Mouse (Mus musculus) hindbrain, postnatal 0 days (tissue): Measurements from ENCODE around the gene Mcts2. TPM values are rescaled to one million over a fixed set of nuclear protein-coding genes. Genes with fewer than 3 reads are reported as not detected.
"Not testable (repeated sequence)": the region's sequence is repeated elsewhere in the genome, so short reads cannot be mapped to it uniquely, and the experiment has no call there.

Source experiments
- ATAC-seq: fragments of 200-750 bp; cut with Nextera tagmentation; 2 replicates; pipeline ENCODE4 v1.8.0; 2017; ENCODE audit warnings: mild to moderate bottlenecking, moderate TSS enrichment, moderate library complexity
- DNase-seq: peaks from one replicate; pipeline ENCODE4 v3.0.0-alpha.2; 2015; ENCODE audit warnings: low spot score
- H3K27ac ChIP-seq: fragments of 300-500 bp; sonication (generic); 2 replicates; pipeline ENCODE4 v1.5.1; 2014; ENCODE audit warnings: mild to moderate bottlenecking
- H3K27me3 ChIP-seq: fragments of 300-500 bp; sonication (generic); 2 replicates; pipeline ENCODE4 v1.6.1; 2014; ENCODE audit warnings: low read length, mixed read lengths; ENCODE audit not compliant: insufficient read depth
- H3K36me3 ChIP-seq: fragments of 300-500 bp; sonication (generic); 2 replicates; pipeline ENCODE4 v1.6.1; 2014; ENCODE audit warnings: low read length, mixed read lengths; ENCODE audit not compliant: insufficient read depth
- H3K4me1 ChIP-seq: fragments of 300-500 bp; sonication (generic); 2 replicates; pipeline ENCODE4 v1.6.1; 2014; ENCODE audit warnings: antibody characterized with exemption, low read length, mixed read lengths; ENCODE audit not compliant: insufficient read depth
- H3K4me2 ChIP-seq: fragments of 300-500 bp; sonication (generic); 2 replicates; pipeline ENCODE4 v1.6.1; 2014; ENCODE audit warnings: low read depth, mild to moderate bottlenecking, low read length, moderate library complexity, mixed read lengths
- H3K4me3 ChIP-seq: fragments of 300-500 bp; sonication (generic); 2 replicates; pipeline ENCODE4 v1.5.1; 2014; ENCODE audit warnings: low read length
- H3K9ac ChIP-seq: fragments of 300-500 bp; sonication (generic); replicated peaks from 2 replicates; pipeline ENCODE4 v1.6.1; 2014; ENCODE audit warnings: mild to moderate bottlenecking, low read length, moderate library complexity, mixed read lengths
- H3K9me3 ChIP-seq: fragments of 300-500 bp; sonication (generic); 2 replicates; pipeline ENCODE4 v1.6.1; 2016; ENCODE audit warnings: low read length, mixed read lengths
- CTCF ChIP-seq: IDR thresholded peaks from 2 replicates; pipeline ENCODE4 v1.5.1; 2016; ENCODE audit warnings: antibody characterized with exemption, control low read depth, low read depth
- WGBS: fragments of 180-500 bp; shearing (Covaris S2); extraction: QIAGEN DNeasy Blood & Tissue Kit; methylation state at CpG from one replicate; pipeline ENCODE4 v1.1.7; 2014; 5-methylcytosine and 5-hydroxymethylcytosine counted together
- polyA plus RNA-seq: library from polyadenylated mRNA; unstranded; fragments of >200 nt; fragmentation: Nextera tagmentation; extraction: Ambion mirVana; gene quantifications from 2 replicates; pipeline ENCODE4 v1.2.1, GENCODE M21; 2015
- total RNA-seq: library from RNA; depleted of rRNA; stranded (reverse); fragments of >200 nt; gene quantifications from 2 replicates; pipeline ENCODE4 v1.2.3, GENCODE M21; 2014

Gene Mcts2
- total and polyA plus RNA-seq, 2 experiments from 2014 or later = 9.0 to 29.4 TPM

DNA sequence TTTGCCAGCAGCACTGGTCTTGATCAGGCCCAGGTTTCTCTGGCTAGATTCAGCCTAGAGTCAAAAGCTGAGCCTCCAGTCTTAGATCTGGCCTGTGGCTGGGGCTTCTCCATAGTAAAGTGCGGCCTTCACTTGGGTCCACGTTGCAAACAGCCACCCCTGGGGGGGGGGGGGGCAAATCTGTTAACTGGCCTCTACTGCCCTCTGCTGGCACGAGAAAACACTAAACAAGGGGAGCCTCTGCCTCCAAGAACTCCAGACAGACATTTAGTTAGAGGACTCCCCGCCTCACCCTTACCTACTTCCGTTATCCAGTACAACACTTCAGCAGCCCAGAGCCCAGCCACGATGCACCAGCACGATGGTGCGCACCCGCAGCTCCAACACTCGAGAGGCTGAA lies 29.4 kb upstream of the Mcts2 start:
- WGBS = 60% methylated on average over 10 of the region's 10 CpGs
- Histone ChIP-seq H3K4me2 (no peak overlapping the region), H3K27me3 (no peaks in the 10 kb centered on the region), H3K9me3 (no peaks in the 10 kb centered on the region), H3K4me1 (peaks cover 4% of the 10 kb centered on the region; the same call in 1 of the 2 replicates), H3K36me3 (no peaks in the 10 kb centered on the region), H3K4me3 (no peak overlapping the region), H3K27ac (no peak overlapping the region), H3K9ac (no peak overlapping the region)
- peak; percentile 35 for DNase-seq
- TF ChIP-seq CTCF = peak; percentile 57
- no peak for ATAC-seq

DNA sequence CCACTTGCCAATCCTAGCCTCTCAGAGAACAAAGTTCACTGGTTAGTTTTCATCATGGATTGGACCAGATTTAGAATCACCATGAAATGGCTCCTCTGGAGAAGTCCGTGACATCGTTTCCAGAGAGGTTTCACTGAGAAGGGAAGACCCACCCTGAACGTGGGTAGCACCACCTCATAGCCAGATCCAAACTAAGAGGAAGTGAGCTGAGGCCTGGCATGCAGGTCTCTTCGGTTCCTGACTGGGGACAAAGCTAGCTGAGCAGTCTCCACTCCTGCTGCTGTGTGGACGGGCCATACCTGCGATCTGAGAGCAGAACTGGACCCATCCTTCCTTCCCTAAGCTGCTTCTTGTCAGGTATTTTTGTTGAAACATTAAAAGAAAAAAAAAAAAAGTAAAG lies 25.7 kb upstream of the Mcts2 start:
- TF ChIP-seq CTCF = no peak
- ATAC-seq = no peak
- H3K36me3 ChIP-seq = no peaks in the 10 kb centered on the region
- H3K4me1 ChIP-seq = no peaks in the 10 kb centered on the region
- no peak overlapping the region for H3K4me3 ChIP-seq
- no peak for DNase-seq
- no peak overlapping the region for H3K4me2 ChIP-seq
- no peak overlapping the region for H3K9ac ChIP-seq
- H3K27ac ChIP-seq = no peak overlapping the region
- no peaks in the 10 kb centered on the region for H3K9me3 ChIP-seq
- 83% methylated on average over 6 of the region's 6 CpGs for WGBS
- no peaks in the 10 kb centered on the region for H3K27me3 ChIP-seq

DNA sequence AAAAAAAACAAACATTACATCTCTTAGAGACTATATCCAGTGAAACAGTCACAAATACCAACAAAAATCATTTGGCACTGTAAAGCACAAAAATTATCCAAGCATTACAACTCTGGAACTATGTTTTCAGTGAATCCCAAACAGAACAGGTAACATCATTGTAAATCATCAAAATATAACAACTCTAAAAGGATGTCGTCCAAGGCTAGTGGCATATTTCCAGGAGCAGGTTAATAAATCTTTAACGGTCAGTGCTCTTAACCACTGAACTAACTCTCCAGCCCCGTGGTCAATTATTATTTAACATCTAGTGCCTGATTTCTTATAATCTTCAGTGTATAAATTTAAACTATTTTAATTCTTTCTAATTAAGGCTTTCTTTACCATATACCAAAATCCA lies 20.6 kb upstream of the Mcts2 start:
- not testable (repeated sequence) for ATAC-seq, DNase-seq, H3K27ac ChIP-seq, H3K36me3 ChIP-seq, H3K27me3 ChIP-seq, H3K4me2 ChIP-seq, H3K9me3 ChIP-seq, H3K4me1 ChIP-seq, H3K4me3 ChIP-seq, H3K9ac ChIP-seq
- WGBS = 82% methylated on average over 3 of the region's 3 CpGs

DNA sequence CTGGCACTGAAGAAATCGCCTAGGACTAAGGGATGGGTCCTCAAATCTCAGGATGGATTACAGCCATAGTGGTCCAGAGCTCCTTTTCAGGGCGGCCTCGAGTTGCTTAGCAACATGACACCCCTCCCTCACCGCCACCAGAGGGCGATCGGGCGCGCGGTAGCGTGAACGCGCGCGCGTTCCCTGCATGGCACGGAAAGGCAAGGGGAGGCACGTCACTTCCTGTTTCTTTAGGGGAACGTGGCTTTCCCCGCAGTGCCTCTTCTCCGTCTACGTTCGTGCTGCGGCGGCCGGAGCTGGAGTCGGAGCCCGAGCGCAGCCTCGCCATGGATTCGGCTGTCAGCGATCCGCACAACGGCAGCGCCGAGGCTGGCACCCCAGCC lies 17.6 kb upstream of the Mcts2 start, which contains the start of gene H13:
Gene H13, plus strand, starts transcription at position 206 of the 383 bp plus-strand sequence.
- DNase-seq (peak; percentile 97), ATAC-seq (peak; percentile 84)
- TF ChIP-seq CTCF = peak; percentile 99
- Histone ChIP-seq H3K9ac (peak within 1 kb of the TSS; percentile 91), H3K27ac (peak within 1 kb of the TSS; percentile 97), H3K36me3 (no peaks in the 10 kb centered on the region), H3K4me1 (peaks cover 14% of the 10 kb centered on the region; the same call in 1 of the 2 replicates), H3K27me3 (no peaks in the 10 kb centered on the region), H3K9me3 (no peaks in the 10 kb centered on the region), H3K4me3 (peak within 1 kb of the TSS; percentile 87), H3K4me2 (peak within 1 kb of the TSS; percentile 74)
- WGBS = under 1% methylated on average over 35 of the region's 35 CpGs

DNA sequence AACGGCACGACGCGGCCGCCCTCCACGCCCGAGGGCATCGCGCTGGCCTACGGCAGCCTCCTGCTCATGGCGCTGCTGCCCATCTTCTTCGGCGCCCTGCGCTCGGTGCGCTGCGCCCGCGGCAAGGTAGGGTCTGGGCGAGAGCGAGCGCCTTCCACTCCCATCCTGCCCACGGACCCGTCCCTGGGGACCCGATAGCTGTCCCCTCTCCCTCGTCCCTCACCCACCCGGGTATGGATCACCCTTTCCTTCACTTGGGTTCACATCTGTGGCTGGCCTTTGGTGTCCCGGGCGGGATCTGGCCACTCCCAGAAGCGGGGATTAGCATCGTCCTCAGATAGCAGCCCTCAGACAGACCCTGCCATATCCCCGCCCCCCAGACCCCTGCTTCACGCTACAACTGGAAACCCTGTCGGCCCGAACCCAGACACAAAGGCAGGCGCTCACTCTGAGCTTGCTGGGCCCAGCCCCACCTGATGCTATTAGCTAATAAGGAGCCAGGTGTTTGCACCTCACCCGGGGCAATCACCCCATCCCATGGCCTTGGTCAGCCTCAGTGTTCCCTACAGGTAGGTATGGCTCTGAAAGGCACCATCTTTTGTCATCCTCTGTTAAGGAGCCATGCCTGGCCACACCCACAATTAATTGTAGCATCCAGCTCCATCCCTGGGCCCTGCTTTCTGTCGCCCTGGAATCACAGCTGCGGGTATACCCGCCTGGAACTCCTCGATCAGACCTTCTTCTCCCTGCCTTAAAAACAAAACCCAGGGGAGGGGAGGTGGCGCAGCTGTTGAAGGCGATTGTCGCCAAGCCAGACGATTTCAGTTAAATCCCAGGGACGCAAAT lies 17.0 kb upstream of the Mcts2 start:
- peak overlapping the region; percentile 87 for H3K4me3 ChIP-seq
- H3K4me2 ChIP-seq = peak overlapping the region; percentile 74
- no peaks in the 10 kb centered on the region for H3K9me3 ChIP-seq
- H3K27ac ChIP-seq = peak overlapping the region; percentile 97
- ATAC-seq (peak; percentile 81), DNase-seq (peak; percentile 72)
- H3K27me3 ChIP-seq = no peaks in the 10 kb centered on the region
- H3K9ac ChIP-seq = peak overlapping the region; percentile 91
- 1% methylated on average over 46 of the region's 46 CpGs for WGBS
- no peak for TF ChIP-seq CTCF
- peaks cover 14% of the 10 kb centered on the region; the same call in 1 of the 2 replicates for H3K4me1 ChIP-seq
- no peaks in the 10 kb centered on the region for H3K36me3 ChIP-seq

DNA sequence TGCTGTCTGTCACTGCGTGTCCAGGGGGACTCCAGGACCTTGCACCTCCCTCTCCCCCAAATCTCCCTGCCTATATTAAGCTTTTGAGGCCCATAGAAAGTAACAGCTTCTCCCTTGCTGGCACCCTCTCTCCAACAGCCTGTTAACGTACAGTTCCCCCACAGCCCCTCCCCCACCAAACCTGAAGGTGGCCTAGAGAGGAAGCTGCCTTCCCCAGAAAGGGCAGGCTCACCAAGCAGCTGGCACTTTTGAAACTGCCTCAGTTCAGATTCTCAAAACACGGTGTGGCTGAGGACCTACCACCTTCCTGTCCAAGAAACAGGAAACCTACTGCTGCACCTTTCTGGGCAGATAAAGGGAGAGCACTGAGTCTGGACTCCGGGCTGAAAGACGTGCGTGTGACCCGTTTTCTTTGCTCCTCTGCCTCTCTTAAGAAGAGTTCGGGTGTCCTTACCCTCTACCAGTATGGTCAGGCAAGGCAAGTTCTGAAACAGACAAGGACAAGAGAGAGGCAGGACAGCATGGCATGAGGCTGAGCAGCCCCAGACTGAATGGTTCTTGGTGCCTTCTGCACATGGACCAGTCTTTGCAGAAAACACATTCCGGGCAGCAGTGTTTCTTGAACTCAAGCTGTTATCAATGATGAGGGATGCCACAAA lies 15.7 kb upstream of the Mcts2 start:
- peak overlapping the region; percentile 87 for H3K4me3 ChIP-seq
- ATAC-seq (0 out of 2 replicates have a peak, but pooled peaks have one; percentile 0), DNase-seq (peak; percentile 39)
- peak overlapping the region; percentile 91 for H3K9ac ChIP-seq
- no peaks in the 10 kb centered on the region for H3K27me3 ChIP-seq
- no peaks in the 10 kb centered on the region for H3K9me3 ChIP-seq
- H3K4me2 ChIP-seq = peak overlapping the region; percentile 74
- 48% methylated on average over 9 of the region's 9 CpGs for WGBS
- TF ChIP-seq CTCF = no peak
- peaks cover 14% of the 10 kb centered on the region; the same call in 1 of the 2 replicates for H3K4me1 ChIP-seq
- H3K36me3 ChIP-seq = no peaks in the 10 kb centered on the region
- peak overlapping the region; percentile 97; the same call in 1 of the 2 replicates for H3K27ac ChIP-seq
